ENCODE assay signal across 31 mouse cellular contexts in genomic region chr5:62771775-62772599, GRCm38 (mm10). TPM values are rescaled to one million over a fixed set of nuclear protein-coding genes. Genes with fewer than 3 reads are reported as not detected.
A peak's percentile ranks its signal among the peaks of the same experiment; 100 is the strongest.
DNase-seq lines count a peak whose midpoint lies in the region; ATAC-seq and TF ChIP-seq lines count a peak whose summit lies in the region.
"Had no signal": no experiment of that assay in that cellular context is flagged by ENCODE, and none has a peak within 500 bp of the region (broad histone marks: within the 10 kb centered on the region; RNA-seq: fewer than 3 reads in every experiment).

No protein-coding gene starts in this region.

- 84% methylated on average over 11 of the region's 11 CpGs for WGBS in forebrain, postnatal 0 days
- 90% methylated on average over 11 of the region's 11 CpGs for WGBS in forebrain, embryonic 13.5 days
- WGBS in lung, embryonic 15.5 days, result 53% methylated on average over 11 of the region's 11 CpGs
- 64% methylated on average over 11 of the region's 11 CpGs for WGBS in stomach, embryonic 16.5 days

- H3K36me3 ChIP-seq in forebrain, postnatal 0 days (ENCODE audit: insufficient read depth), result no peaks in the 10 kb centered on the region
- H3K36me3 ChIP-seq in forebrain, embryonic 13.5 days (ENCODE audit: poor library complexity, severe bottlenecking), result no peaks in the 10 kb centered on the region
- no peaks in the 10 kb centered on the region for H3K36me3 ChIP-seq in lung, embryonic 15.5 days
- H3K36me3 ChIP-seq in stomach, embryonic 16.5 days (ENCODE audit: control insufficient read depth, insufficient read depth, low read length), result no peaks in the 10 kb centered on the region
- H3K36me3 ChIP-seq: embryonic facial prominence, embryonic 13.5 days; forebrain, embryonic 12.5 days; hindbrain, embryonic 10.5 days; liver, embryonic 13.5 days; midbrain, embryonic 13.5 days had no signal

- H3K27me3 ChIP-seq in forebrain, postnatal 0 days (ENCODE audit: insufficient read depth, low read length), result no peaks in the 10 kb centered on the region
- H3K27me3 ChIP-seq in forebrain, embryonic 13.5 days, result peaks cover under 1% of the 10 kb centered on the region; the same call in 1 of the 2 replicates
- peaks cover 3% of the 10 kb centered on the region; the same call in 1 of the 2 replicates for H3K27me3 ChIP-seq in lung, embryonic 15.5 days
- no peaks in the 10 kb centered on the region for H3K27me3 ChIP-seq in stomach, embryonic 16.5 days (ENCODE audit: control insufficient read depth, insufficient read depth, low read length)
- H3K27me3 ChIP-seq: forebrain, embryonic 12.5 days had no signal

- H3K4me2 ChIP-seq in forebrain, postnatal 0 days (ENCODE audit: low read depth), result no peak overlapping the region
- H3K4me2 ChIP-seq in forebrain, embryonic 13.5 days, result no peak overlapping the region
- no peak overlapping the region for H3K4me2 ChIP-seq in lung, embryonic 15.5 days
- no peak overlapping the region for H3K4me2 ChIP-seq in stomach, embryonic 16.5 days (ENCODE audit: low read depth, low read length)
- H3K4me2 ChIP-seq: embryonic facial prominence, embryonic 13.5 days; forebrain, embryonic 12.5 days; liver, embryonic 13.5 days; midbrain, embryonic 13.5 days had no signal

- no peak overlapping the region for H3K9ac ChIP-seq in forebrain, postnatal 0 days
- no peak overlapping the region for H3K9ac ChIP-seq in forebrain, embryonic 13.5 days
- H3K9ac ChIP-seq in lung, embryonic 15.5 days, result no peak overlapping the region
- no peak overlapping the region for H3K9ac ChIP-seq in stomach, embryonic 16.5 days (ENCODE audit: low read length)
- H3K9ac ChIP-seq: embryonic facial prominence, embryonic 13.5 days; forebrain, embryonic 12.5 days; liver, embryonic 13.5 days; midbrain, embryonic 13.5 days had no signal

- TF ChIP-seq CTCF in forebrain, postnatal 0 days (IDR thresholded peaks at IDR 0.05; ENCODE audit: low read depth), result no peak

- no peak for DNase-seq in forebrain, postnatal 0 days
- DNase-seq in lung, postnatal 4 days, result no peak
- peak; percentile 49 for DNase-seq in lung, postnatal 25 days (ENCODE audit: low spot score)
- no peak for DNase-seq in layer of hippocampus, adult 18-20 months (ENCODE audit: low spot score in 2 of 2)
- DNase-seq in right cerebral cortex, postnatal 25 days, result no peak
- DNase-seq: adrenal gland, postnatal 10 days; cerebellum, adult 18-20 months; cerebellum, postnatal 14 days; embryo, embryonic 11 days; gastrocnemius, postnatal 25 days; kidney, adult 18-20 months; kidney, postnatal 4 days; liver, embryonic 13.5 days; right cerebral cortex, postnatal 14 days; thymus, postnatal 14 days had no signal

- 0 out of 2 replicates have a peak, but pooled peaks have one; percentile 12 for ATAC-seq in forebrain, postnatal 0 days
- no peak for ATAC-seq in forebrain, embryonic 13.5 days
- ATAC-seq in lung, embryonic 15.5 days (ENCODE audit: borderline replicate concordance, extremely low read depth, low FRiP score, low TSS enrichment), result peak; percentile 59; the same call in 1 of the 2 replicates
- peak; percentile 91; the same call in 1 of the 2 replicates for ATAC-seq in stomach, embryonic 16.5 days (ENCODE audit: insufficient read depth, low FRiP score)
- ATAC-seq: hindbrain, postnatal 0 days; midbrain, embryonic 13.5 days had no signal

- no peak overlapping the region for H3K4me3 ChIP-seq in forebrain, postnatal 0 days (ENCODE audit: low read depth, low read length)
- no peak overlapping the region for H3K4me3 ChIP-seq in forebrain, embryonic 13.5 days
- no peak overlapping the region for H3K4me3 ChIP-seq in lung, embryonic 15.5 days
- no peak overlapping the region for H3K4me3 ChIP-seq in stomach, embryonic 16.5 days (replicated peaks; ENCODE audit: low read length)
- H3K4me3 ChIP-seq: embryonic facial prominence, embryonic 13.5 days; erythroblast, embryonic 14.5 days; forebrain, embryonic 12.5 days; hindbrain, embryonic 10.5 days; left cerebral cortex, adult 2 months; liver, embryonic 13.5 days; midbrain, embryonic 13.5 days had no signal

- H3K4me1 ChIP-seq in forebrain, postnatal 0 days (ENCODE audit: insufficient read depth), result no peaks in the 10 kb centered on the region
- H3K4me1 ChIP-seq in forebrain, embryonic 13.5 days, result no peaks in the 10 kb centered on the region
- no peaks in the 10 kb centered on the region for H3K4me1 ChIP-seq in lung, embryonic 15.5 days
- no peaks in the 10 kb centered on the region for H3K4me1 ChIP-seq in stomach, embryonic 16.5 days (ENCODE audit: control insufficient read depth, insufficient read depth, low read length)
- H3K4me1 ChIP-seq: embryonic facial prominence, embryonic 13.5 days; forebrain, embryonic 12.5 days; hindbrain, embryonic 10.5 days; liver, embryonic 13.5 days; midbrain, embryonic 13.5 days had no signal

- H3K9me3 ChIP-seq in forebrain, postnatal 0 days (ENCODE audit: low read length), result no peaks in the 10 kb centered on the region
- no peaks in the 10 kb centered on the region for H3K9me3 ChIP-seq in forebrain, embryonic 13.5 days (replicated peaks)
- no peaks in the 10 kb centered on the region for H3K9me3 ChIP-seq in lung, embryonic 15.5 days
- H3K9me3 ChIP-seq in stomach, embryonic 16.5 days (replicated peaks; ENCODE audit: control insufficient read depth, low read length), result no peaks in the 10 kb centered on the region
- H3K9me3 ChIP-seq: embryonic facial prominence, embryonic 13.5 days; forebrain, embryonic 12.5 days; hindbrain, embryonic 10.5 days; liver, embryonic 13.5 days; midbrain, embryonic 13.5 days had no signal

- H3K27ac ChIP-seq in forebrain, postnatal 0 days (ENCODE audit: low read depth, low read length), result no peak overlapping the region
- no peak overlapping the region for H3K27ac ChIP-seq in forebrain, embryonic 13.5 days
- H3K27ac ChIP-seq in lung, embryonic 15.5 days, result no peak overlapping the region
- H3K27ac ChIP-seq in stomach, embryonic 16.5 days (ENCODE audit: low read length), result no peak overlapping the region
- H3K27ac ChIP-seq: embryonic facial prominence, embryonic 13.5 days; forebrain, embryonic 12.5 days; hindbrain, embryonic 10.5 days; hindbrain, postnatal 0 days; left cerebral cortex, adult 2 months; liver, embryonic 13.5 days; midbrain, embryonic 13.5 days had no signal

RNA-seq across cellular contexts. Expression of gene Arap2, which starts 6.0 kb away (rescaled TPM):
- total RNA-seq in forebrain, postnatal 0 days (2014; rRNA removed), result 18.8 and 22.2 TPM in 2 replicates
- polyA plus RNA-seq in forebrain, postnatal 0 days (2015; fragmentation: Nextera tagmentation; extraction: Ambion mirVana), result 6.8 and 8.4 TPM in 2 replicates
- polyA plus RNA-seq in forebrain, embryonic 13.5 days (2015; fragmentation: Nextera tagmentation; extraction: Ambion mirVana), result 1.7 and 3.5 TPM in 2 replicates
- polyA plus RNA-seq in lung, embryonic 15.5 days (2015; fragmentation: Nextera tagmentation; extraction: Ambion mirVana), result 3.8 and 7.3 TPM in 2 replicates
- polyA plus RNA-seq in stomach, embryonic 16.5 days (2015; fragmentation: Nextera tagmentation; extraction: Ambion mirVana), result 7.6 and 9.3 TPM in 2 replicates
- total RNA-seq in layer of hippocampus, adult 18-20 months (2021), result 10 to 100 TPM; 44.6 to 49.8 TPM
- polyA plus RNA-seq: erythroblast, embryonic 14.5 days had no signal

RNA-seq across cellular contexts. Expression of gene Dthd1, which starts 41.6 kb away (rescaled TPM):
- 0.08 and 0.57 TPM in 2 replicates for total RNA-seq in forebrain, postnatal 0 days (2014; rRNA removed)
- polyA plus RNA-seq in forebrain, postnatal 0 days (2015; fragmentation: Nextera tagmentation; extraction: Ambion mirVana), result not detected in 2 replicates
- not detected in 2 replicates for polyA plus RNA-seq in forebrain, embryonic 13.5 days (2015; fragmentation: Nextera tagmentation; extraction: Ambion mirVana)
- not detected in 2 replicates for polyA plus RNA-seq in lung, embryonic 15.5 days (2015; fragmentation: Nextera tagmentation; extraction: Ambion mirVana)
- polyA plus RNA-seq in stomach, embryonic 16.5 days (2015; fragmentation: Nextera tagmentation; extraction: Ambion mirVana), result not detected in 2 replicates
- total RNA-seq in layer of hippocampus, adult 18-20 months (2021), result under 1 TPM; 0.17 to 0.23 TPM
- total RNA-seq: adrenal gland, postnatal 10 days; gastrocnemius, postnatal 25 days; heart, adult 8-10 months; hindbrain, postnatal 0 days; left cerebral cortex, adult 2 months; left cerebral cortex, postnatal 36 days had no signal
- polyA plus RNA-seq: embryonic facial prominence, embryonic 13.5 days; erythroblast, embryonic 14.5 days; forebrain, embryonic 12.5 days; heart, postnatal 0 days; hindbrain, embryonic 10.5 days; hindbrain, postnatal 0 days; kidney, embryonic 16.5 days; limb, embryonic 14.5 days; liver, embryonic 13.5 days; midbrain, embryonic 13.5 days; neural tube, embryonic 11.5 days had no signal
